Mouse (Mus musculus) colon, adult 2 months (tissue): ENCODE results near the gene Cep164. TPM values are rescaled to one million over a fixed set of nuclear protein-coding genes. Genes with fewer than 3 reads are reported as not detected.

Source experiments
- polyA plus RNA-seq: library from polyadenylated mRNA; depleted of rRNA; stranded (reverse); fragments of >200 nt; gene quantifications from 2 replicates; pipeline ENCODE4 v1.2.3, GENCODE M21; 2012; rRNA removed

Cep164 gene
- polyA plus RNA-seq = 20.0 and 26.2 TPM in 2 replicates

DNA sequence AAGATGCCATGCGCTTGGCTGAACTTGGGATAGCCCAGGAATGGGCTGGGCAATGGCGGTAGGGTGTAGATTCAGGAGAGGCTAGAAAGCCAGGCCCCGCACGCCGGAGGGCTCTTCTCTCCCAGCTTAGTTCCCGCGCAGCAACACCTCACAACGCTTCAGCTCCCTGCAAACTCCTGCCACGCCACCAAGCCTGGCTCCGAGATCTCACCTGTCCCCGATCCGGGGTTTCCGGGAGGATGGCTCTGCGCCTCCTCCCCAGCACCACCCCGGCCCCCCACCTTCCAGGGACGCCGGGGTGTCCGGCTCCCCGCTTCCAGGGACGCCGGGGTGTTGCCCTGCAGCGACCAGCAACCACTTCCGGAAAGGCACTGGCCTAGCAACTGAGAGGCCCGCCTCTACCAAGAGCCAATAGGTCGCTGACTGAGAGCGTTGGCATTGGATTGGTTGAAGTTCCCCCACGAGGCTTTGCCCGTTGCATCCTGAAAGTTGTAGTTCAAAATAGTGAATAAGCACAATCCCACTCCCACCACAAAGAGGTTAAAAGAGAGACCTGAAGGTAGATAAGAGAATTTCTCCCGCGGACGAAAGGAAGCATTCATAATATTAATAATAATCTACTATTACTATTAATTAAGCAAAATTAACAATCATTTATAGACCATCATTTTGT, at the start of gene Cep164:
Cep164 (minus strand) TSS at position 401 of the 673 bp plus-strand sequence.

DNA sequence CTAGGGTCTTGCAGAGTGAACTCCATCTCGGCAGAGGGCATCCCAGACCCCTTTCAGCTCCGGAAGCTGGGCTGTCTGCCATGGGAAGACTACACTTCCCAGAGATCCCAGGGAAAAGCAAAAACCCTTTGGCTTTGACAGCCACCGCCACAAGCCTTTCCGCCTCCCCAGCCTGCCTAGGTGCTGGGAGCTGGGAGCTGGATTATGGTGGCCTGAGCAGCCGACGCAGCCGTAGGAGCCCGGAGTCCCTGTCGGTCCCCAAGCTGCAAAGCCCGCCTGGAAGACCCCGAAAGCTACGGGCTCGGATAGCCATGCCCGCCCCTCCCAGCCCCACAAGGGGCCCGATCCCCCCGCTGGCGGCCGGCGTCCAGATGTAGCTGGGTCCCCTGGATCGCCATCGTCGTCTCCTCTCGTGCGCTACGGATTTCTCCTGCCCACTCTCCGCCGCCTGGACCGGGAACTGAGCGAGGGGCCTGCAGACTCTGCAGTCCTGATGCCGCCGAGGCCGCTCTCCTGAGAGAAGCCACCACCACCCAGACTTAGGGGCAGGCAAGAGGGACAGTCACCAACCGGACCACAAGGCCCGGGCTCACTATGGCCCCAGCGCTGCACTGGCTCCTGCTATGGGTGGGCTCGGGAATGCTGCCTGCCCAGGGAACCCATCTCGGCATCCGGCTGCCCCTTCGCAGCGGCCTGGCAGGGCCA, 10.1 kb upstream of the Cep164 start, which contains the start of gene Bace1:
Bace1 (plus strand) TSS at position 147 of the 705 bp plus-strand sequence.

Other genes starting within 250 kb of the Cep164 start
- 14.9 and 19.0 TPM in 2 replicates for gene Bace1, start 9.9 kb upstream of the Cep164 start, polyA plus RNA-seq
- gene Pcsk7, start 77.8 kb upstream of the Cep164 start, polyA plus RNA-seq = 106 and 107 TPM in 2 replicates
- 8.6 and 14.6 TPM in 2 replicates for gene Rnf214, start 78.2 kb upstream of the Cep164 start, polyA plus RNA-seq
- gene Tagln, start 107.4 kb upstream of the Cep164 start, polyA plus RNA-seq = 1,770 and 1,822 TPM in 2 replicates
- gene Sidt2, start 126.6 kb upstream of the Cep164 start, polyA plus RNA-seq = 217 and 287 TPM in 2 replicates
- 21.3 and 27.0 TPM in 2 replicates for gene Pafah1b2, start 184.0 kb upstream of the Cep164 start, polyA plus RNA-seq
- gene Sik3, start 184.1 kb upstream of the Cep164 start, polyA plus RNA-seq = 12.6 and 19.2 TPM in 2 replicates